Mouse (Mus musculus) 3134 (cell line): ENCODE results near the gene Ttc1.

Experiments used
- DNase-seq: peaks from one replicate; pipeline ENCODE4 v3.0.0-alpha.2; 2011; ENCODE audit warnings: low spot score; ENCODE audit not compliant: insufficient read length; ENCODE audit errors: extremely low read depth

Ttc1 gene

GRCm38 (mm10) chr11:43708409-43708808 is 39.4 kb downstream of the Ttc1 start:
- DNase-seq = no peak

GRCm38 (mm10) chr11:43705751-43706150 is 42.1 kb downstream of the Ttc1 start:
- no peak for DNase-seq

DNA sequence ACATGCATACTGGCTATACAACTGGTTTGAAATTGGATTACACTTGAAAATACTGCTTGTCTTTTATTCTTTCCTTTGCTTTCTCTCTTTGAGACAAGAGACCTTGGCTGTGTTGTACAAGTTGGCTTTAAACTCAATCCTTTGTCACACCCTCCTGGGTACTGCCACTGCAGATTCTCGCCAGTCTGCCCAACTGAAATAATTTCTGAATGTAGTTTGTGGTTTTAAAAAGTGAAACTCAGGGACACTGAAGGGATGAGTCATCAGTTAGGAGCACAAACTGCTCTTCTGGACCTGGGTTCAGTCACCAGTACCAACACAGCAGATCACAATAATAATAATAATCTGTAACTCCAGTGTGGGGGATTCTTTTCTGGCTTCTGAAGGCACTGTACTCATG is 44.3 kb downstream of the Ttc1 start:
- peak; percentile 61 for DNase-seq

- no peak for DNase-seq
Observed at GRCm38 (mm10) chr11:43700291-43700690, 47.5 kb downstream of the Ttc1 start.

DNA sequence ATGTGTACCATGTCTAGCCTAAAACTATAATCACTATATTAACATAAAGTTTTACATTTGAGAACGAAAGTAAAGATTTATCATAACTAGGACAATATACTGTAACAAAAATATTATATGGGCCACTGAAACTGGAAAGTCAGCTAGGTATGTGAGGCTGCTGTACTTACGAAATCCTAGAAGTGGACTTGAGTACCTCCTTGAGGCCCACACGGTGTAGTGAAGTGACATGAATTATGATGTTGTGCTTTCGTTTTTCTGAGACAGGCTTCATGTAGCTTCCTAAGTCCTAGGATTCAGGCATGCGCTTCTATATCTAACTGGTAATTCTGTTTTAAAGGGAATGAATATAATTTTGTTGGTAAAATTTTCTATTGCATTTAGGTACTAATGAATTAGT is 49.2 kb downstream of the Ttc1 start:
- no peak for DNase-seq

DNA sequence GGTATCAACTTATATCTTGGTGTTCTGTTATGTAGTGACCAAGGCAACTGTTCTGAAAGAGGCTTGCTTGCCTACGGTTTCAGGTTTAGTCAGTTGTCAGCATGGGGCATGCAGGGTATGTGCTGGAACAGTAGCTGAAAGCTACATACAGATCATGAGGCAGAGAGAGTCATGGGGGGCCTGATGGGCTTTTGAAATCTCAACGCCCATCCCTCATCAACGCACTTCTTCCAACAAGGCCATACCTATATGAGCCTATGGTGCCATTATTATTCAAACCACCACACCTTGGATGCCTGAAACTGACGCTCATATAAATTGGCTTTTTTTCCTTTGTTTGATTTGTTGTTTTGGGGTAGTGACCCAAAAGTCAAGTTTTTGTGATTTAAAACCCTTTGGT is 51.2 kb downstream of the Ttc1 start:
- no peak for DNase-seq

DNA sequence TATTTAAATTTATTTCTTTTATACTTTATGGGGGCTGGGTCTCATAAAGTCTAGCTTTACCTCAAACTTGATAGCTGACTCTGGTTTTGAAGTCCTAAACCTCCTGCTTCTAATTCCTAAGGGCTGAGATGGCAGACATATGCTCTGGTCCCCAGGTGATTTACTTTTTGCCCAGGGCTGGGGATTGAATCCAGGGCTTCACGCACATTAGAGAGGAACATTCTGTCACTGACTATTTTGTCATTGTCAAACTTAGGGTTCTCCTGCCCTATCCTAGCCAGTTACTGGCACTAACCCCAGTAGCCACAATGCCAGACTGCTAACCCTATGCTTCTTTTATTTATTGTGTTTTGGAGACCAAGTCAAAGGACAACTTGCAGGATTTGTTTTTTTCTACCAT is 59.0 kb downstream of the Ttc1 start:
- no peak for DNase-seq

GRCm38 (mm10) chr11:43682415-43683217 is 65.2 kb downstream of the Ttc1 start:
- peak; percentile 74 for DNase-seq

DNA sequence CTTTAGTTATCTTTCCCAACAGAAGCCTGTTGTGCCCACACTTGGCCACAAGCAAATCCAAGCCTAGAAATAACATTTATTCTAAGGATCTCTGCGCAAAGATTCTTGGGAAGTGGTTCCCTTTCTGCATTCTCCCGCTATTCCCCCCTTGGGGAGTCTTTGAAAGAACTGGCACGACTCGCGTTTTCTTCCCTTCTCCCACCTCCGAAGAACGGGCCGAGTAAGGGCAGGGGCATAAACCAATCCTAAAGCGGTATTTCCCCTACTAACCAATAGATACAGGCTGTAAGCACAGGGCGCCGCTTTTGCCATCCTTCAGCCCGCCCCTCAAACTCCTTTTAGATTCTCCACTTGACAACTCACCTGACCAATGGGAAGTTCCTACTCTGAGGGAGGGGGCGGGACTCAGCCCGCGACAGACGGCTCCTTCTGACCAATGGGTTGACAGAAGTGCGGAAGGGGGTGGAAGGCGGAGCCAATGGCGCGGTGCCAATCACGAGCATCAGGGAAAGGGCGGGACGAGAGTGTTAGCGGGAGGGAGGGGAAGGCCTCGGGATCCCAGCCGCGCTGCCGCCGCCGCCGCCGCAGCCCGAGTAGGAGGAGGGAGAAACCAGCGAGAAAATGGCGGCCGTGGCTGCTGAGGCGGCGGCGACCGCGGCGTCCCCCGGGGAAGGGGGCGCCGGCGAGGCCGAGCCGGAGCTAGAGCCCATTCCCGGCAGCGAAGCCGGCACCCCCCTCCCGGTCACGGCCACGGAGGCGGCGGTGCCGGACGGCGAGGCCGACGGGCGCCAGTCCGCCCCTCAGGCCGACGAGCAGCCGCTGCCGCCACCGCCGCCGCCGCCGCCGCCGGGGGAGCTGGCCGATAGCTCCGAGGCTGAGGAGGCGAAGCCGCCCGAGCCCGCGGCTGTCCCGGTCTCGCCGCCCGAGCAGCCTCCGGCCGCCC is 66.1 kb downstream of the Ttc1 start, which contains the start of gene Pwwp2a:
Pwwp2a (plus strand) TSS at position 527 of the 943 bp plus-strand sequence.
- peak; percentile 98 for DNase-seq
